Mouse (Mus musculus) monocyte, adult 2 months (primary cell): ENCODE data around the gene Timp4.
A peak's percentile ranks its signal among the peaks of the same experiment; 100 is the strongest.
"Not testable (repeated sequence)": the region's sequence is repeated elsewhere in the genome, so short reads cannot be mapped to it uniquely, and the experiment has no call there.

Experiments used
- DNase-seq, 2 experiments: peaks; one replicate each; pipeline ENCODE4 v3.0.0; 2022; ENCODE audit warnings: low spot score in 2 of 2, low read depth in 1 of 2

The Timp4 gene

DNA sequence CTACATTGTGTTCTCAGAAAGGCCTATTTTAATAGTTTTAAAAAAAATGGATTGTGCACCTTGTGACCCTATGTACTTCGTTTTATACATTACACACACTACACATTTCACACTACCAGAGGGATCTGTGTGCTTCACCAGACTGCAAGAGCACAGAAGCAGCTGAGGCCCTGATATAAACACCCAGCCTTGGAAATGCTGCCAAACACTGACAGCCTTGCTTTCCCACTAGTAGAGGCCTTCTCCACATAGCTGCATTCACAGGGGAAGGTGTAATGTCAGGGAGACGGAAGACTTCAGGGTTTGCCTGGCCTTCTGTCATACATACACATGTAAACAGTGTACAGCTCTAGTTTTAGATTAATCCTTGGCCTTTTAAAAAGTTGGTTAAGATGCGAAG is 3.2 kb upstream of the Timp4 start:
- DNase-seq: no peak

DNA sequence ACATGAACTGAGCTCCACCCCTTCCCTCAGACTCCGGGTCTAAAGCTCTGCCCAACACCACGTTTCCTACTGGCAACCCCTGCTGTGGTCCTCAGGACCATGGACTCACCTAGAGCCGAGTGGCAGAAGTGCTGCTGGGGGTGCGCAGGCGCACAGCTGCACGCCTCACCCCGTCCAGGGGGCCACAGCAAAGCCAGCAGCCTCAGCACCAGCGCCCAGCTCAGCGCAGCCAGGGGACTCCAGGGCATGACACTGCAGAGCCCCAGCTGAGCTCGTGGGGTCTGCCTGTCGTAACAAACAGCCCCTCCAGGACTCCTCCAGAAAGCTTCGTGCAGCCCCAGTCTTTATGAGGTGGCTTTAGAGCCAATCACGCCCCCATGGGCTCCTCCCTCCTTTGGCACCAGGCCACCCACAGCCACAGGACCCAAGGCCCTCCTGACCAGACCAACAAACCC is 447 bp downstream of the Timp4 start:
- no peak for DNase-seq

DNA sequence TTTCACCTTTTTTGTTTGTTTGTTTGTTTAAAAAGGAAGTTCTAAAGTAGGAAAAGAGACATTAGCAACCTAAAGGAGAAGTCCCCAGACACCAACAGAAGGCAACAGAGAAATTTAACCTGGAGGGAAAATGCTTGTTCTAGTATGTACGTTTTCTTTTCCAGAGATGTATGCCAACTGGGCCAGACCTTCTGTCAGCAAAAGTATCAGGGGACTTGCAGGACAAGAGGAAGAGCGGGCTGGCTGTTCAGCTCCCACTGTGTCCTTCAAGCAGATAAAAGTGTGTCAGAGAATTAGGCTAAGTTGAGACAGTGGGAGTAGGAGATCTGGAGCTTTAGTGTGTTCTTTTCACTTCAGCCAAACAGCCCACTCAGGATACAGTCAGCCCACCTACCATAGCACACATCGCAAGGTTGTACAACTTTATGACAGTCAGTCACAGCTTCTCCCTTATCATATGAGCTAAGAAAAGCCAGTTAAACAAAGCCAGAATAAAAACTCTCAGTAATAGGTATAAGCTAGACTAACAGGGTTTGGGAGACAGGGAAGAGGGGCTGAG is 6.4 kb downstream of the Timp4 start:
- no peak for DNase-seq

DNA sequence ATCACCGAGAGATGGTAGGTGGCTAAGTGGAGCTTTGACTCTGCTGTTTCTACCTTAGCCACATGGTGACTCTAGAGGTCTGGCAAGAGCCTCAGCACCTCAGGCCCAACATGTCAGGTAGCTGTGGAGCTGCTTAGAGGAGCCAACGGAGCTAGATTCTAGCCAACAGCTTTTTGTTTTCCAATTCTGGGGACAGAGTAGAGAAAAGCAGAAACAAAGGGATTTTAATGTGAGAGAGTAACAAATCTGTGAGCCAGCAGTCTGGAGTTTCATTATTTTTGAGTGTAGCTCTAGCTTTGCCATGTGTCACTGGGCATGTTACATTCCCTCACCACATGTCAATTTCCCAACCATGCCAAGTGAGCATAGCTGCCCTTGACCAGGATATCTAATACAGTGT is 7.8 kb downstream of the Timp4 start:
- no peak for DNase-seq

DNA sequence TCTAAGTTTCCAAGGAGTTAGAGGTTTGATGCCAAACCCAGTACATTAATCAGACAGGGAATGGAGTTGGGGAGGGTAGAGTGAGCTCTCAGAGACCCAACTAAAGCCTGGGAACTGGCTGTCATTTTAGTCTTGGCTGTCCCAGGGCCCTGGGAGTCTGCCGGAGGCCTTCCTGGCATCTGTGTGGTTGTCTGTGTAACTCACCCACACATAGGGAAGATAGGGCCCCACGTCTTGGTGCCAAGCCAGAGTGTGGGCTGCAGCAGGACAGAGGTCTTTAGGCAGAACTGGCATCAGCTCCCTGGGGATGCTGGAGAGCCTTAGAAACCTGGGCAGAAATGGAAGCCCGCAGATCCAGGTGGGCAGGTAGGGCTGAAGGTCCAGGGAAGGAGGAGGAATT is 10.1 kb downstream of the Timp4 start:
- no peak for DNase-seq

DNA sequence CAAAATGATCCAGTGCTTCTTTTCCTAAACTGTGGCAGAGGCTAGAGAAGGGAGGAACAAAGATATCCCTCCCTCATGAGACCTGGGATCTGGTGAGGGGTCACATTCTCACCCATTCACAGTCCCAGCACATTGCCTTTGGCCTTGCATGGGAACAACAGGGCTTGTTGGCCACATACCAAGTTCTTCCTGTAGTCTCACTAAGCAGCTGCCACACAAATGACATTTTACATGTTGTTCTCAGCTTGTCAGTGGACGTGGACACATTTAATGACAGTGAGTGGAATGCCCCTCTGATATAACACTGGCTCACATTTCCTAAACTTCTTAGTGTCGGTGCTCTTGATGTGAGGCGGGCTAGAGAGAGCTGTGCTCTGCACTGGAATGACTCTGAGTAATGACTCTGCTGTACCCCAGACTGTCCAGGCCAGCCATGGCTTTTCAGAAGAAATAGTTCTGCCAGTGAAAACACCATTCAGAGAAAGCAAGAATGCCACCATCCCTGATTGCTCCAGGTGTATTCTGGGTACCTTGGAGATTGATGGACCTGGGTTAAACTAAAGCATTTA is 10.8 kb downstream of the Timp4 start:
- DNase-seq: no peak

DNA sequence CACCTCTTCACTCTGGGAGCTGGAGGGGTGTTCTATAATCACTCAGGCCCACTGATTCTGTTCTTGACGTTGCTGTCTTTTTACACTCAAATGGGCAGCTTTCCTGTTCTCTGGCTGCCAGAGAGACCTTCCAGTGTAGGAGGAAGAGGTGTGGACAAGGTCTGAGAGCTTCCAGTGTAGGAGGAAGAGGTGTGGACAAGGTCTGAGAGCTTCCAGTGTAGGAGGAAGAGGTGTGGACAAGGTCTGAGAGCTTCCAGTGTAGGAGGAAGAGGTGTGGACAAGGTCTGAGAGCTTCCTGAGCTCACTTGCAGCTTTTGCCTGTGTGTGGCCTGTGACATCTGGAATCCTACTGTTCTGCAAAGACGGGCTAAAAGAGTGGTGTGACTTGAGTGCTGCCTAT is 11.6 kb downstream of the Timp4 start:
- not testable (repeated sequence) for DNase-seq

DNA sequence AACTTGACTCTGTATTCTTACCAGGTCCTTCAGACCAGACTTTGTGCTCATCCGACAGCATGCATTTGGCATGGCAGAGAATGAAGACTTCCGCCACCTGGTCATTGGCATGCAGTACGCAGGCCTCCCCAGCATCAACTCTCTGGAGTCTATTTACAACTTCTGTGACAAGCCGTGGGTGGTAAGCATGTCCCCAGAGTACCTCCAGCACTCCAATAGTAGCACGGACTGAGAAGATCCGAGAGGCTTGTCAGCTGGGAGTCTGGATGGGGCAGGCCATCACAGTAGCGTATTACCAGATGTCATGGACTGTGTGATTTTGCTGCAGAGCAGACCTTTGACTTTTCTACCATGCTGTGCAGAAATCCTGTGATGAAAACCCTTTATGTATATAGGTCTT is 12.7 kb downstream of the Timp4 start:
- DNase-seq: no peak

DNA sequence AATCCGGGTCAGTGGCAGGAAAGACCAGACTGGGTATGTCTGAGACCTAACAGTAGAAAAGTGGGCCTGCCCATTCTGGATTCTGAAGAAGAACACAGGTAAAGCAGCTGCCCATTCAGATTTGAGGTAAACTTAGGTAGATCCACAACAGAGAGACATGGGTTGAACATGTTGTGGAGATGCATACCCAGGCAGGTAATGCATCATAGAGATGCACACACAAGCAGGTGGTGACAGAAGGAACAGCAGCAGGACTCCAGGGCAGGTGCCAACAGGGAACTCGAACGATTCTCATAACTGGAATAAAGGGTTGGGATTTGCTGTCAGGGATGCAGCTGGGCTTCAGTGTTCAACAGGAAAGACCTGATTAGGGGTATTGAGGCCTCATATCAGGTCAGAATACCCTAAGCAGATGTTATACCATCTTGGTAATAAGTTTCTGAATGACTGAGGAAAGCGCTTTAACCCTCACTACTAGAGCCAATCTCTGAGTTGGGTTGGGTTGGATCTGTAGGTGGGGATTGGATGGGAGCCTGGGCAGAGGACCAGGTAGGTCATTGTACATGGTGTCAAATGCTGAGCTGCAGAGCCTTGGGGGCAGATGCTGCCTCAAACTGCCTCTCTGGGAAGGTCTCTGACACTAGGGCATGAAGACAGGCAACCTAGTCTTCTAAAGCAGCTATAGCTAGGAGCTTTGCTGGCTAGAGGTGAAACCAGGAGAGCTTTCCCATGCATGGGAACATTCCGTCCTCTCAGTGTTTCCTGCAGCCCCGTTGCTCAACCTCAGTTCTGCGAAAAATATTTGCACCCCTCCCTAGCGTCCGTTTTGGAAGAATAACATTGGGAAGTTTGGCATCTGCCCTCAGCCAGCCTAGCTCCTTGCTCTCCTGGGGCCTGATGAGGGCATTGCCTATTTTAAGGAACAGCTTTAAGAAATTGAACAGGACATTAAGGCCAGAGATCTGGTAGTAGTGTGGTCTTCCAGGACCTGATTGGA is 13.7 kb downstream of the Timp4 start:
- no peak for DNase-seq

DNA sequence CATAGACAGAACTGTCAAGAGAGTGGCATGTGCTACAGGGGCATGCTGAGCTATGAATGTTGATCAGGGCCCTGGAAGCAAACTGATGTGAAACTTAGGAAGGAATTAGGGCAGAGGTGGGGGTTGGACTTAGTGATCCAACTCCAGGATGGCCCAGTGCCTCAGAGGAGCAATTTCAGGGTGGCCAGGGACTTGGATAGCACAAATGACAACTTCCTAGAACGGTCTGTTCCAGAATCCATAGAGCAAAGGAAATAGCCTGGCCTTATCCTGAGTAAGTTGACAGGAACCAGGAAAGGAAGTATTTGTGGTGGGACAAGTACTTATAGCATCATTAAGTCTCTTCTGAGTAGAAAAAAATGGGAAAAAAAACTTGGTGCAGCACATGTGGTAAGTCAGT is 19.4 kb downstream of the Timp4 start:
- DNase-seq: no peak

DNA sequence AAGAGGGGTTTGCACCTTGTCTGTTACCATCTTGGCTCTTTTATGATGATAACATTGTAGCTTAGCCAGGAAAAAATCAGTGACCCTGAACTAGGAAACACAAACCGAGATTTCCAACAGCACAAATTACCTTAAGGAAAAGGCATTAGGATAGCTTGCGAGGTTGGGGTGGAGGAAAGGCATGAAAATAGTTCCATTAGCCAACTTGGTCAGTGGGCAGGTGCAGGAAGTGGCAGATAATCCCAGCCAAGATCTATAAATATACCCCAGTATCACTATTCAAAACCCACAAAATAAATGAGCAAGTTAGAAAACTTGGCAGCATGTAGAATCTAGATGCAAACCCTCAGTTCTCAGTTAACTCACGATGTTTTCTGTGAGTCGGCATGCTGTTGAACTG is 20.2 kb downstream of the Timp4 start:
- no peak for DNase-seq

DNA sequence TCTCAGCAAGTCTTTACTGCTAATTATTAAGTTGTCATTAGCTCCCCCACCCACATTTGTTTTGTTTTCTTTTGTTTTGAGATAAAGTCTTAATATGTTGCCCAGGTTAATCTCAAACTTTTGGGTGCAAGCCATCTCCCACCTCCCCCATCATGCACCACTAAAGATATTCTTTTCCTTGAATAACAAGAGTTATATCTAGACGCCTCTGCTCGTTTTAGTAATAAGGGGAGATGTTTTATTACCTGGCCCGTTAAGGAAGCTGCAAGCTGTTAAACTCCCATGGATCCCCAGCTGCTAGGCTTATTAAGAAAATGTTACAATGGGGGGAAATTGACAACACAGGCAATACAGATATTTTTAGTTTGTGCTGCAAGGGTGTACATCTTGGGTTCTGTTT is 21.4 kb downstream of the Timp4 start:
- DNase-seq: no peak

DNA sequence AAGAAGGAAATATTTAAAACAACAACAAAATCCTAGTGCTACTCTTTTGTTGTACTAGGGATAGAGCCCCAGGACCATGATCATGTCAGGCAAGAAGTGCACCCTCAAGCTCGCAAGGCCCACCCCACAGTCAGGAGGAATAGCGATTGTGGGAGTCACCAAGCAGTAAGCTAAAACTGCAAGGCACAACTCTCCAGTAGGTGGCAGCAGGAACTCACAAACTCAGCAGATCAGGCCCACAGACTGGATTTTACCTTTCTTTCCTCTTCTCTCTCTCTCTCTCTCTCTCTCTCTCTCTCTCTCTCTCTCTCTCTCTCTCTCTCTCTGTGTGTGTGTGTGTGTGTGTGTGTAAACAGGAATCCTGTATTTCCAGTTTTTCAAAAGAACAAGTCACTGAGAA is 24.5 kb downstream of the Timp4 start:
- peak in 1 of 2 experiments; percentile 49 for DNase-seq

DNA sequence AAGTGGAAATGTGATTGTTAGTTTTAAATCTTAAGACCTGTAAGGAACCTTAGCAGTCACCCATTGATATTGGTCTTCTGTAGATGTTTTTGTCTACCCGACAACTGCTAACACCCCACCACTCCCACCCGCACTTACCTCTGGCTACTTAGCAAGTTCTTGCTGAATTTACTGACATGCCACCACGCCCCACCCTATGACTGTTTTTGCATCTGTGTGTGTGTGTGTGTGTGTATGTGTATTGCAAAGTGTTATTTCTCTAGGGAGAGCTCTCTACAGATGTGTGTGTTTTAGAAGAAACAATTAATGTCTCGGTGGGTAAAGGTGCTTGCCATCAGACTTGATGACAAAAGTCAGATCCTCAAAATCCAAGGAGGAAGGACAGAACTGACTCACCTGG is 25.0 kb downstream of the Timp4 start, which contains the start of gene Gm17482:
Gene Gm17482, plus strand, starts transcription at position 301 of the 400 bp plus-strand sequence.
- DNase-seq: no peak

DNA sequence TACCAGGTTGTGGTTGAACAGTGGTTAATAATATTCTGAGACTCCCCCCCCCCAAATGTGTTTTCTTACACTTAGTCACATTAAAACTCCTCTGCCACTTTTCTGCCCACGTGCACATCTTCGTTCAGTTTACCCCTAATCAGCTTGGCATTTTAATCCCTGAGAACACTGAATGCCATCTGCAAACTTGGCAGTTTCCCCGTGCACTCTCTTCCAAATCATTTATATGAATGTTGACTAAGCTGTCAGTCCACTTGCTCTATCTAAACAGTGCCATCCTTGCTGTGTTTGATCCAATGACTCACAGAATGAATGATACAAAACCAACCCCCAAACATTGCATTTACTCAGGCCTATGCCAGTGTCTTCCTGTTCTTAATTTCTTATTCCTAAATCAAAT is 26.5 kb downstream of the Timp4 start:
- DNase-seq: no peak

DNA sequence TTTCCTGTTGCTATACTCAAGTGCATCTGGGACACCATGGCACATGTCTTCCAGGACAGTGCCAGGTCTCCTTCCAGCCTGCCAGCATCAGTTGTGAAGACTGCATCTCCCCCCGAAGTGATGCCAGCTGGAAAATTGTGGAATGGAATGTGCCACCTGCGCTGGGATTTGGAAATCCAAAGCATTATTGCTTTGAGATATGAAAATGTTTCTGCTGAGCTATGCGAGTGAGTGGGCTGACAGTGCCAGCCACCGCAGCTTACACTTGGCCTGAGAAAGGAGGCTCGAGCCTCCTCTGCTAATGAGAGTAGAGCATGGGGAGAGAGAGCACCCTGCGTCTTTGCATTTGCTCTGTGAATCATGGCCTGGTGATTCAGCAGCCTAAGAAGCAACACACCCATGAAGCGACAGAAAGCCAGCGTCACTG is 30.8 kb downstream of the Timp4 start:
- no peak for DNase-seq

DNA sequence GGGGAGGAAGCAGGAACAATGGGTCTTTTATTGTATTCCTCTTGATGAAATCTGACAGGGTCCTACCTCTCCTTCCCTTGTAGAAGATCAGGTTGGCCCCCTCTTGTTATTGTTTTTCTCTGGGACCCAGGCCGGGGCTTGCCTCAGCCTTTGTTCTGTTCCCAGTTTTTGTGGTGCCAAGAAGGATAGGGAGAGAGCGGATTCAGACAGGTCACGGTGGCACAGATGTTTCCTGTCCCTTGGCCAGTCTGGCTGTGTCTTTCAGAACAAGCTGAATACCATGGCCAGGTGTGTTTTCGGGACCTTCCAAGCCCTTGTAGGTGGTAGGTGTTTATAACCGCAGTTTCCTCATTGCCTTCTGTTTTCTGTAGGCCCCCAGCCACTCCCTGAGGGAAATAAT is 38.9 kb downstream of the Timp4 start:
- no peak for DNase-seq

DNA sequence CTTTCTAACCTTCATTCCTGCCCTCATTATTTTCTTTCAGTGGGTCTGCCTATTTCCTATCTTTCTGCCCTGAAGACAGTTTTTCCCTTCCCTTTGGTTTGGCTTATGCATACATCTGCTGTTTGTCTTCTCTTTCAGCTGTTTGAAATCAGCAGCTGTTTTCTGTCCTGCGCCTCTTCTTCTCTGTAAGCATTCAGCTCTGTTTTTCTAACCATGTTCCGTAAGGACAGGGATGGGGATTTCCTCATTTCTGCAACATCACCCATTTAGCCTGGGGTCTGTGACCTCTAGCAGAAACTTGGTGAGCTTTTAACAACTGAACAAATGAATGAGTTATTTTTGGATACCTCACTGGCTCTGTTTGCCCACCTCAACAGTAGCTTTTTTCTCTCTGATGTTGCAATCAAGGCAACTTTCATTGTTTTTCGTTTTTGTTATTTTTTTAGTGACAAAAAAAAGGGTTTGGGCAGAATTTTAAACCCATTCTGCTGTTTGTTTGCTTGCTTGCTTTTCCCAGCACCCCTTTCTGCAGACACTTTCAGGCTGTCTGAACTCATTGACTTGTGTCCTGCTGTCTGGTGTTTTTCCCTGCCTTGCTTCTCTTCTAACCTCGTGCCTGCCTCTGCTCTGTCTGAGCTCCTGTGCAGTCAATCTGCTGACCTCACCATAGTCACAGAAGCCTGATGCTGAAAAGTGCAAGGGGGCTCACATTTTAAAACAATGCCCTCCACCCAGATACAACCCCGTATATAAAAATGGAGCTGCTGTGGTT is 39.7 kb downstream of the Timp4 start:
- no peak for DNase-seq

DNA sequence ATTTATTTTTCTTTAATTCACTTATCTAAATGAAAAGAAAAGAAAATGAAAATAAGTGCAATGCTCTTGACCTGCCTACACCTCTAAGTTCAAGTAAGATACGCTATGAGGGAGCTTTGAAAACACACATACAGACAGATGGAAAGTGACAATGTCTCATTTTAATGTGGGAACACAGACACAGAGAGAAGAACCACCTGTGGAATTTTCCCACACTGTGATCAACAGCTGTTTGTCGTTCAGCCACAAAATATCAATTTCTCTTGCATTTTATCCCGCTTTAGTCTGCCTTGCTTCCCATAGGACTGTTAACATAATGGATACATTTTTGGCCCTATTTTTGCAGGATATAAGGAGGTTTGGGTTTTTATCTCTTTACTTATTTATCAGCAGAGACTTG is 41.2 kb downstream of the Timp4 start:
- no peak for DNase-seq

DNA sequence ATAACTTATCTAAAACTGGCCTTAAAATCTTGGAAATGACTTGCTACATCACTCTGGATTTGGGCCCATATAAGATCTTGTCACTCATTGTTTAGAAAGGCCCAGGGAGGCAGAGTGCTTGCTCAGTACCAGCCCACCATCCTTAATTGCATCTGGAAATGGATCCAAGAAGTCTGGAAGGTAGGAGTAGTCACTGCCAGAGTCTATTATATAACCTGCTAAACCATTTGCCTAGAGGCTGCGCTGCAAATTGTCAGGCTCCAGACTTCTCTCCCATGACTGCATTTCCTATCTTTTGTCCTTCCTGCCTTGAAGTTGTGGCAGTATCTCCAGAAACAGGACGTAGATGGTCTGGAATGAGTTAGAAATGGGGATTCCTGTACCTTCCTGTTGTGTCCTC is 41.8 kb downstream of the Timp4 start:
- DNase-seq: no peak

DNA sequence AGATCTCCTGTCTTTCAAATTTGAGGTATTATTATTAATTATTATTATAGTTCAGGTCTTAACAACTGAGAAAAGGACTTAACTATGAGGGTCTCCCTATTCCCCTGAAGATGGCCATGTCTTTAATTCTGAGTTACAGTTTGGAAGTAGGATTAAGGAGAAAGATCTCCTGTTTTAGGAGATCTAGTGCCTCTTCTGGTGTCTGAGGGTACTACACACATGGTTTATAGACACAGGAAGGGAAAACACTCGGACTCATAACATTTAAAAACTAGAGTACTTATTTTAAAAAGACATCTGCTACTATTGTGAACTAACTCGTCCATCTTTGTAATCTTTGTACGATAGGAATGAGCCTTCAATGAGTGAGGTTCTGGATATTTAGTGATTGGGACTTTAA is 49.0 kb downstream of the Timp4 start:
- no peak for DNase-seq
